Comparison of ENCODE assay signal across 8 mouse cellular contexts in genomic region chr15:82337875-82338274, GRCm38 (mm10). TPM values are rescaled to one million over a fixed set of nuclear protein-coding genes. Genes with fewer than 3 reads are reported as not detected.
A peak's percentile ranks its signal among the peaks of the same experiment; 100 is the strongest.
DNase-seq lines count a peak whose midpoint lies in the region; ATAC-seq and TF ChIP-seq lines count a peak whose summit lies in the region.

No protein-coding gene starts in this region.

- WGBS in cerebellum, adult 2 months, result 31% methylated on average over 4 of the region's 4 CpGs
- 44% methylated on average over 4 of the region's 4 CpGs for WGBS in forebrain, postnatal 0 days
- 3% methylated on average over 4 of the region's 4 CpGs for WGBS in liver, embryonic 15.5 days (ENCODE audit: insufficient replicate concordance)

- H3K9ac ChIP-seq in forebrain, postnatal 0 days, result peak overlapping the region; percentile 66
- H3K9ac ChIP-seq in liver, embryonic 15.5 days, result peak overlapping the region; percentile 66

- no peak for TF ChIP-seq POLR2A in cerebellum, adult 2 months (IDR thresholded peaks at IDR 0.05; ENCODE audit: borderline replicate concordance, insufficient read depth, low read length)

- H3K9me3 ChIP-seq in forebrain, postnatal 0 days (ENCODE audit: low read length), result no peaks in the 10 kb centered on the region
- no peaks in the 10 kb centered on the region for H3K9me3 ChIP-seq in liver, embryonic 15.5 days (replicated peaks)

- TF ChIP-seq CTCF in cerebellum, adult 2 months (IDR thresholded peaks at IDR 0.05; ENCODE audit: borderline replicate concordance, insufficient read depth, low read depth, low read length), result no peak
- TF ChIP-seq CTCF in forebrain, postnatal 0 days (IDR thresholded peaks at IDR 0.05; ENCODE audit: low read depth), result no peak

- ATAC-seq in forebrain, postnatal 0 days, result no peak
- ATAC-seq in liver, embryonic 15.5 days (ENCODE audit: insufficient read depth), result no peak
- no peak for ATAC-seq in CD4-positive, CD25-positive, alpha-beta regulatory T cell, adult 4 months
- ATAC-seq in cerebellum, adult (ENCODE audit: insufficient number of reproducible peaks, low FRiP score, low TSS enrichment), result no peak

- peaks cover 17% of the 10 kb centered on the region for H3K4me1 ChIP-seq in cerebellum, adult 2 months (ENCODE audit: control insufficient read depth, insufficient read depth, low read length)
- H3K4me1 ChIP-seq in forebrain, postnatal 0 days (ENCODE audit: insufficient read depth), result peaks cover 6% of the 10 kb centered on the region
- H3K4me1 ChIP-seq in liver, embryonic 15.5 days (replicated peaks), result peaks cover 63% of the 10 kb centered on the region

- H3K36me3 ChIP-seq in forebrain, postnatal 0 days (ENCODE audit: insufficient read depth), result 0 out of 2 replicates have a peak, but pooled peaks cover 9% of the 10 kb centered on the region
- peaks cover 40% of the 10 kb centered on the region for H3K36me3 ChIP-seq in liver, embryonic 15.5 days (replicated peaks)

- no peak overlapping the region for H3K27ac ChIP-seq in cerebellum, adult 2 months (ENCODE audit: insufficient read depth, low read length)
- no peak overlapping the region for H3K27ac ChIP-seq in forebrain, postnatal 0 days (ENCODE audit: low read depth, low read length)
- peak overlapping the region; percentile 100 for H3K27ac ChIP-seq in liver, embryonic 15.5 days (replicated peaks)

- no peak for DNase-seq in cerebellum, adult 2 months
- DNase-seq in cerebellum, postnatal 36 days, result no peak
- DNase-seq in B cell, adult 2 months, result peak; percentile 21 to 22
- no peak for DNase-seq in forebrain, postnatal 0 days
- no peak for DNase-seq in thymus, adult 18-20 months

- H3K4me3 ChIP-seq in cerebellum, adult 2 months (replicated peaks; ENCODE audit: insufficient read depth, low read depth, low read length), result peak overlapping the region; percentile 80
- H3K4me3 ChIP-seq in forebrain, postnatal 0 days (ENCODE audit: low read depth, low read length), result peak overlapping the region; percentile 52
- peak overlapping the region; percentile 67 for H3K4me3 ChIP-seq in liver, embryonic 15.5 days (replicated peaks)

- H3K27me3 ChIP-seq in cerebellum, adult 2 months (ENCODE audit: control insufficient read depth, insufficient read depth, low read length), result no peaks in the 10 kb centered on the region
- H3K27me3 ChIP-seq in forebrain, postnatal 0 days (ENCODE audit: insufficient read depth, low read length), result peaks cover 7% of the 10 kb centered on the region; the same call in 1 of the 2 replicates
- no peaks in the 10 kb centered on the region for H3K27me3 ChIP-seq in liver, embryonic 15.5 days

- peak overlapping the region; percentile 63 for H3K4me2 ChIP-seq in forebrain, postnatal 0 days (ENCODE audit: low read depth)
- H3K4me2 ChIP-seq in liver, embryonic 15.5 days, result peak overlapping the region; percentile 84

RNA-seq across cellular contexts. Expression of gene Naga, which starts 0.8 kb away (rescaled TPM):
- polyA plus RNA-seq in cerebellum, adult 2 months (2012; rRNA removed), result 63.0 and 75.2 TPM in 2 replicates
- 27.0 and 47.5 TPM in 2 replicates for total RNA-seq in forebrain, postnatal 0 days (2014; rRNA removed)
- 26.7 and 33.7 TPM in 2 replicates for polyA plus RNA-seq in forebrain, postnatal 0 days (2015; fragmentation: Nextera tagmentation; extraction: Ambion mirVana)
- 43.4 and 48.6 TPM in 2 replicates for polyA plus RNA-seq in liver, embryonic 15.5 days (2015; fragmentation: Nextera tagmentation; extraction: Ambion mirVana)
- polyA plus RNA-seq in CD4-positive, CD25-positive, alpha-beta regulatory T cell, adult 4 months (2017; shearing (Covaris generic)), result 10 to 100 TPM; 58.4 to 70.3 TPM

RNA-seq across cellular contexts. Expression of gene Pheta2, which starts 0.9 kb away (rescaled TPM):
- polyA plus RNA-seq in cerebellum, adult 2 months (2012; rRNA removed), result 0.13 and 0.16 TPM in 2 replicates
- total RNA-seq in forebrain, postnatal 0 days (2014; rRNA removed), result 1.4 and 3.5 TPM in 2 replicates
- 0.83 and 1.1 TPM in 2 replicates for polyA plus RNA-seq in forebrain, postnatal 0 days (2015; fragmentation: Nextera tagmentation; extraction: Ambion mirVana)
- 43.9 and 47.9 TPM in 2 replicates for polyA plus RNA-seq in liver, embryonic 15.5 days (2015; fragmentation: Nextera tagmentation; extraction: Ambion mirVana)
- polyA plus RNA-seq in CD4-positive, CD25-positive, alpha-beta regulatory T cell, adult 4 months (2017; shearing (Covaris generic)), result 1 to 10 TPM; 3.4 to 5.0 TPM

RNA-seq across cellular contexts. Expression of gene Smdt1, which starts 0.9 kb away (rescaled TPM):
- polyA plus RNA-seq in cerebellum, adult 2 months (2012; rRNA removed), result 309 and 332 TPM in 2 replicates
- total RNA-seq in forebrain, postnatal 0 days (2014; rRNA removed), result 167 and 208 TPM in 2 replicates
- 337 and 359 TPM in 2 replicates for polyA plus RNA-seq in forebrain, postnatal 0 days (2015; fragmentation: Nextera tagmentation; extraction: Ambion mirVana)
- polyA plus RNA-seq in liver, embryonic 15.5 days (2015; fragmentation: Nextera tagmentation; extraction: Ambion mirVana), result 176 TPM in 2 replicates
- polyA plus RNA-seq in CD4-positive, CD25-positive, alpha-beta regulatory T cell, adult 4 months (2017; shearing (Covaris generic)), result 10 to 100 TPM; 76.9 to 95.0 TPM

RNA-seq across cellular contexts. Expression of gene Ndufa6, which starts 16.2 kb away (rescaled TPM):
- 608 and 627 TPM in 2 replicates for polyA plus RNA-seq in cerebellum, adult 2 months (2012; rRNA removed)
- 271 and 465 TPM in 2 replicates for total RNA-seq in forebrain, postnatal 0 days (2014; rRNA removed)
- polyA plus RNA-seq in forebrain, postnatal 0 days (2015; fragmentation: Nextera tagmentation; extraction: Ambion mirVana), result 416 and 528 TPM in 2 replicates
- 272 and 310 TPM in 2 replicates for polyA plus RNA-seq in liver, embryonic 15.5 days (2015; fragmentation: Nextera tagmentation; extraction: Ambion mirVana)
- 100 to 1,000 TPM; 433 to 535 TPM for polyA plus RNA-seq in CD4-positive, CD25-positive, alpha-beta regulatory T cell, adult 4 months (2017; shearing (Covaris generic))

RNA-seq across cellular contexts. Expression of gene Wbp2nl, which starts 39.1 kb away (rescaled TPM):
- not detected in 2 replicates for polyA plus RNA-seq in cerebellum, adult 2 months (2012; rRNA removed)
- 0.38 and 1.00 TPM in 2 replicates for total RNA-seq in forebrain, postnatal 0 days (2014; rRNA removed)
- polyA plus RNA-seq in forebrain, postnatal 0 days (2015; fragmentation: Nextera tagmentation; extraction: Ambion mirVana), result 0.42 and 0.59 TPM in 2 replicates
- polyA plus RNA-seq in liver, embryonic 15.5 days (2015; fragmentation: Nextera tagmentation; extraction: Ambion mirVana), result 0.06 and 0.08 TPM in 2 replicates
- not detected for polyA plus RNA-seq in CD4-positive, CD25-positive, alpha-beta regulatory T cell, adult 4 months (2017; shearing (Covaris generic))

Comparison
In these comparisons a context has a peak if more than half of its experiments do, and no peak if none do; other contexts are left out.
1. DNase-seq: peak in B cell, adult 2 months (2 of 2); none in cerebellum, adult 2 months (0 of 2), cerebellum, postnatal 36 days (0 of 2), forebrain, postnatal 0 days (single experiment) and thymus, adult 18-20 months (0 of 2).
2. Peak in every context shown above with its lines, with median percentiles within 50 percentile points of each other: H3K4me3 ChIP-seq.